25 mouse cellular contexts compared by ENCODE assay signal in genomic region chr6:108371347-108371893, GRCm38 (mm10).
DNase-seq lines count a peak whose midpoint lies in the region; ATAC-seq and TF ChIP-seq lines count a peak whose summit lies in the region.
"Had no signal": no experiment of that assay in that cellular context is flagged by ENCODE, and none has a peak within 500 bp of the region (broad histone marks: within the 10 kb centered on the region; RNA-seq: fewer than 3 reads in every experiment).

No protein-coding gene starts in this region.

- TF ChIP-seq CTCF in forebrain, postnatal 0 days (IDR thresholded peaks at IDR 0.05; ENCODE audit: low read depth), result no peak
- no peak for TF ChIP-seq CTCF in lung, postnatal 0 days (IDR thresholded peaks at IDR 0.05)
- no peak for TF ChIP-seq CTCF in lung, adult 2 months (IDR thresholded peaks at IDR 0.05; ENCODE audit: insufficient read depth, low read length)

- no peak overlapping the region for H3K9ac ChIP-seq in forebrain, postnatal 0 days
- no peak overlapping the region for H3K9ac ChIP-seq in forebrain, embryonic 16.5 days (replicated peaks; ENCODE audit: low read depth, low read length)
- H3K9ac ChIP-seq in lung, postnatal 0 days (replicated peaks; ENCODE audit: low read depth), result no peak overlapping the region
- H3K9ac ChIP-seq in hindbrain, embryonic 11.5 days (ENCODE audit: low read depth, low read length), result no peak overlapping the region
- H3K9ac ChIP-seq: embryonic facial prominence, embryonic 12.5 days; forebrain, embryonic 13.5 days had no signal

- no peaks in the 10 kb centered on the region for H3K9me3 ChIP-seq in forebrain, postnatal 0 days (ENCODE audit: low read length)
- H3K9me3 ChIP-seq in forebrain, embryonic 16.5 days (ENCODE audit: control insufficient read depth, low read length), result no peaks in the 10 kb centered on the region
- no peaks in the 10 kb centered on the region for H3K9me3 ChIP-seq in lung, postnatal 0 days (ENCODE audit: low read length)
- no peaks in the 10 kb centered on the region for H3K9me3 ChIP-seq in hindbrain, embryonic 11.5 days (ENCODE audit: control insufficient read depth, low read length)
- H3K9me3 ChIP-seq: embryonic facial prominence, embryonic 10.5 days; embryonic facial prominence, embryonic 12.5 days; forebrain, embryonic 13.5 days; G1E had no signal

- H3K36me3 ChIP-seq in forebrain, postnatal 0 days (ENCODE audit: insufficient read depth), result no peaks in the 10 kb centered on the region
- no peaks in the 10 kb centered on the region for H3K36me3 ChIP-seq in forebrain, embryonic 16.5 days (ENCODE audit: control insufficient read depth, insufficient read depth)
- H3K36me3 ChIP-seq in lung, postnatal 0 days (ENCODE audit: insufficient read depth, low read length), result no peaks in the 10 kb centered on the region
- no peaks in the 10 kb centered on the region for H3K36me3 ChIP-seq in hindbrain, embryonic 11.5 days (ENCODE audit: control insufficient read depth, insufficient read depth, low read length)

- 91% methylated on average over 7 of the region's 7 CpGs for WGBS in forebrain, postnatal 0 days
- WGBS in forebrain, embryonic 16.5 days, result 91% methylated on average over 7 of the region's 7 CpGs
- 66% methylated on average over 7 of the region's 7 CpGs for WGBS in lung, postnatal 0 days
- WGBS in lung, adult 2 months, result 76% methylated on average over 7 of the region's 7 CpGs
- 94% methylated on average over 7 of the region's 7 CpGs for WGBS in hindbrain, embryonic 11.5 days

- no peaks in the 10 kb centered on the region for H3K27me3 ChIP-seq in forebrain, postnatal 0 days (ENCODE audit: insufficient read depth, low read length)
- H3K27me3 ChIP-seq in forebrain, embryonic 16.5 days (replicated peaks; ENCODE audit: control insufficient read depth, insufficient read depth, low read length), result no peaks in the 10 kb centered on the region
- no peaks in the 10 kb centered on the region for H3K27me3 ChIP-seq in lung, postnatal 0 days (replicated peaks; ENCODE audit: insufficient read depth, low read length)
- no peaks in the 10 kb centered on the region for H3K27me3 ChIP-seq in hindbrain, embryonic 11.5 days (ENCODE audit: control insufficient read depth, insufficient read depth, low read length)
- H3K27me3 ChIP-seq: CH12.LX; embryonic facial prominence, embryonic 12.5 days; forebrain, embryonic 13.5 days; Patski had no signal

- H3K4me1 ChIP-seq in forebrain, postnatal 0 days (ENCODE audit: insufficient read depth), result no peaks in the 10 kb centered on the region
- no peaks in the 10 kb centered on the region for H3K4me1 ChIP-seq in forebrain, embryonic 16.5 days (replicated peaks; ENCODE audit: control insufficient read depth, insufficient read depth, low read length)
- H3K4me1 ChIP-seq in lung, postnatal 0 days (ENCODE audit: insufficient read depth, low read depth, low read length), result no peaks in the 10 kb centered on the region
- H3K4me1 ChIP-seq in lung, adult 2 months (ENCODE audit: control insufficient read depth, insufficient read depth, low read length), result no peaks in the 10 kb centered on the region
- no peaks in the 10 kb centered on the region for H3K4me1 ChIP-seq in hindbrain, embryonic 11.5 days (replicated peaks; ENCODE audit: control insufficient read depth, insufficient read depth, low read length)
- H3K4me1 ChIP-seq: embryonic facial prominence, embryonic 10.5 days; embryonic facial prominence, embryonic 12.5 days; forebrain, embryonic 13.5 days had no signal

- TF ChIP-seq EP300 in lung, postnatal 0 days (IDR thresholded peaks at IDR 0.05), result no peak

- DNase-seq in forebrain, postnatal 0 days, result no peak
- DNase-seq in lung, postnatal 0 days (ENCODE audit: low spot score), result peak; percentile 65
- no peak for DNase-seq in lung, adult 2 months
- peak; percentile 25 for DNase-seq in lung, postnatal 36 days
- DNase-seq in lung, postnatal 10 days, result no peak
- no peak for DNase-seq in hindbrain, embryonic 11.5 days (ENCODE audit: low spot score)
- DNase-seq: adrenal gland, adult 8-10 months; adrenal gland, postnatal 14 days; adrenal gland, postnatal 36 days; B cell, adult 2 months; cerebellum, adult 11-12 months; cerebellum, adult 2 months; cerebellum, adult 9-10 months; cerebellum, postnatal 10 days; cerebellum, postnatal 25 days had no signal

- no peak overlapping the region for H3K4me3 ChIP-seq in forebrain, postnatal 0 days (ENCODE audit: low read depth, low read length)
- no peak overlapping the region for H3K4me3 ChIP-seq in forebrain, embryonic 16.5 days (replicated peaks; ENCODE audit: low read length)
- no peak overlapping the region for H3K4me3 ChIP-seq in lung, postnatal 0 days (ENCODE audit: low read depth, low read length)
- no peak overlapping the region for H3K4me3 ChIP-seq in lung, adult 2 months (replicated peaks; ENCODE audit: extremely low read depth, low read depth, low read length)
- H3K4me3 ChIP-seq in hindbrain, embryonic 11.5 days (ENCODE audit: low read depth, low read length), result no peak overlapping the region
- H3K4me3 ChIP-seq: embryonic facial prominence, embryonic 10.5 days; embryonic facial prominence, embryonic 12.5 days; forebrain, embryonic 13.5 days had no signal

- no peak for TF ChIP-seq POLR2A in lung, adult 2 months (IDR thresholded peaks at IDR 0.05; ENCODE audit: borderline replicate concordance, extremely low read depth, low read depth, low read length)

- no peak overlapping the region for H3K4me2 ChIP-seq in forebrain, postnatal 0 days (ENCODE audit: low read depth)
- H3K4me2 ChIP-seq in forebrain, embryonic 16.5 days (ENCODE audit: low read length), result no peak overlapping the region
- no peak overlapping the region for H3K4me2 ChIP-seq in lung, postnatal 0 days (replicated peaks; ENCODE audit: low read depth, low read length)
- H3K4me2 ChIP-seq in hindbrain, embryonic 11.5 days (replicated peaks; ENCODE audit: low read depth, low read length), result no peak overlapping the region
- H3K4me2 ChIP-seq: embryonic facial prominence, embryonic 12.5 days; forebrain, embryonic 13.5 days had no signal

- no peak overlapping the region for H3K27ac ChIP-seq in forebrain, postnatal 0 days (ENCODE audit: low read depth, low read length)
- H3K27ac ChIP-seq in forebrain, embryonic 16.5 days (ENCODE audit: low read length), result no peak overlapping the region
- H3K27ac ChIP-seq in lung, postnatal 0 days (ENCODE audit: low read length), result 0 out of 2 replicates have a peak overlapping the region, but pooled peaks have one; percentile 22
- H3K27ac ChIP-seq in hindbrain, embryonic 11.5 days (ENCODE audit: low read depth, low read length), result no peak overlapping the region
- H3K27ac ChIP-seq: embryonic facial prominence, embryonic 10.5 days; embryonic facial prominence, embryonic 12.5 days; forebrain, embryonic 13.5 days had no signal

- peak; percentile 23; the same call in 1 of the 2 replicates for ATAC-seq in forebrain, postnatal 0 days
- no peak for ATAC-seq in forebrain, embryonic 16.5 days
- ATAC-seq in lung, postnatal 0 days, result peak; percentile 82
- ATAC-seq in megakaryocyte progenitor cell, adult 5-6 weeks (replicated peaks; ENCODE audit: poor library complexity), result peak; percentile 78
- no peak for ATAC-seq in hindbrain, embryonic 11.5 days (ENCODE audit: low FRiP score)
- ATAC-seq: activated CD4-positive, CD25-positive, alpha-beta regulatory T cell, adult 4 months; CD4-positive, CD25-positive, alpha-beta regulatory T cell, adult 4 months; forebrain, embryonic 13.5 days; Patski had no signal

Comparison
In these comparisons a context has a peak if more than half of its experiments do, and no peak if none do; other contexts are left out.
1. ATAC-seq: peak in forebrain, postnatal 0 days (single experiment), lung, postnatal 0 days (single experiment) and megakaryocyte progenitor cell, adult 5-6 weeks (single experiment); none in forebrain, embryonic 16.5 days (single experiment) and hindbrain, embryonic 11.5 days (single experiment).
2. DNase-seq: peak in lung, postnatal 0 days (single experiment) and lung, postnatal 36 days (single experiment); none in forebrain, postnatal 0 days (single experiment), lung, adult 2 months (single experiment), lung, postnatal 10 days (single experiment) and hindbrain, embryonic 11.5 days (single experiment).